In the genomic region with DNA sequence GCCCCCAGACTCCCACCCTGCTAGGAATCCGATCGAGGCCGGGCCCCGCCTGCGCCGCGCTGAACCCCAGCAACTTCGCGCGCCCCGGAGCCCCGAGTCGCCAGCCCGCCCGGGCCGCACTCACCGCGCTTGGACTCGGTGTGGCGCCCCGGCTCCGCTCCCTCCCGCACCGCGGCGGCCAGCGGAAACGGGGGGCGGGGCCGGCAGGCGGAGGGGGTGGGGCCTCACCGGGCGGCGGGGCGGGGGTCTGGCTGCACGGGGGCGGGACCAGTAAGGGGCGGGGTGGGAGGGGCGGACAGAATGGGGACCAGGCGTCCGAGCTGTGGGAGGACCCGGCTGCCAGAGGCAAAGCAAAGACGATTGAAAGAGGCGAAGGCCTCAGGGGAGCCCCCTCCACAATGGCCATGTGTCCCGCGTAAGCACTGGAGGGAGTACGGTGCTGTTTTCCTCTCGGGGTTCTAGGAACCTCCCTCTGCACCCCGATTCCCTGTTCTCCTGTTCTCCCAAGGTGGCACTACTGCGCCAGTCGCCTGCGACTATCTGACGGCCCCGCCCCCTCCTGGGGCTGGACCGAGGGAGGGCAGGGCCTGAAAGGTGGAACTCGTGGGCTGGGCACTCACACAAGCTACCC, we compare ENCODE assay signal across 8 mouse cellular contexts. TPM values are rescaled to one million over a fixed set of nuclear protein-coding genes. Genes with fewer than 3 reads are reported as not detected.
DNase-seq lines count a peak whose midpoint lies in the region; ATAC-seq lines count a peak whose summit lies in the region.

A gene (minus strand): TSS at position 205 of the 631 bp plus-strand sequence.

- peak within 1 kb of the TSS; percentile 85 for H3K9ac ChIP-seq in hindbrain, embryonic 16.5 days (ENCODE audit: low read depth, low read length)

- H3K9me3 ChIP-seq in hindbrain, embryonic 16.5 days (ENCODE audit: control insufficient read depth, low read length): no peaks in the 10 kb centered on the region
- no peaks in the 10 kb centered on the region for H3K9me3 ChIP-seq in megakaryocyte, embryonic 14.5 days

- under 1% methylated on average over 46 of the region's 56 CpGs for WGBS in hindbrain, embryonic 16.5 days

- intact Hi-C loops in left cerebral cortex, postnatal 10 days (cut with DNase I): loop anchor here (2.0 to 10.0 kb wide), 3 partner anchors 41 to 173 kb away; no protein-coding TSS in a partner anchor

- peak within 1 kb of the TSS; percentile 76 for H3K4me3 ChIP-seq in hindbrain, embryonic 16.5 days (ENCODE audit: low read length)
- peak within 1 kb of the TSS; percentile 95 for H3K4me3 ChIP-seq in megakaryocyte, embryonic 14.5 days (replicated peaks)

- peak; percentile 84 for ATAC-seq in hindbrain, embryonic 16.5 days

- peak; percentile 74 for DNase-seq in ZHBTc4 (ENCODE audit: low read depth, low spot score)
- DNase-seq in cerebellum, postnatal 10 days: peak; percentile 67 to 79
- DNase-seq in gastrocnemius, adult 8-10 months (ENCODE audit: low spot score in 2 of 2): peak; percentile 40 to 58
- DNase-seq in left cerebral cortex, postnatal 10 days (ENCODE audit: extremely low spot score in 1 of 2, low spot score in 2 of 2): peak in 1 of 2 experiments; percentile 79
- DNase-seq in right cerebral cortex, postnatal 14 days: peak; percentile 52
- peak; percentile 93 for DNase-seq in yolk sac, embryonic 10.5 days (ENCODE audit: low spot score)

- no peaks in the 10 kb centered on the region for H3K36me3 ChIP-seq in hindbrain, embryonic 16.5 days (ENCODE audit: control insufficient read depth, insufficient read depth, low read length)
- H3K36me3 ChIP-seq in megakaryocyte, embryonic 14.5 days (replicated peaks; ENCODE audit: low read length): peaks cover 27% of the 10 kb centered on the region

- H3K4me2 ChIP-seq in hindbrain, embryonic 16.5 days (ENCODE audit: low read length): peak within 1 kb of the TSS; percentile 75

- peaks cover 7% of the 10 kb centered on the region; the same call in 1 of the 2 replicates for H3K27me3 ChIP-seq in hindbrain, embryonic 16.5 days (replicated peaks; ENCODE audit: control insufficient read depth, insufficient read depth, low read length)
- peaks cover 18% of the 10 kb centered on the region for H3K27me3 ChIP-seq in megakaryocyte, embryonic 14.5 days (replicated peaks)

- peak within 1 kb of the TSS; percentile 68 for H3K27ac ChIP-seq in hindbrain, embryonic 16.5 days (ENCODE audit: low read depth, low read length)

- peaks cover 4% of the 10 kb centered on the region; the same call in 1 of the 2 replicates for H3K4me1 ChIP-seq in hindbrain, embryonic 16.5 days (ENCODE audit: control insufficient read depth, insufficient read depth, low read depth, low read length)
- H3K4me1 ChIP-seq in megakaryocyte, embryonic 14.5 days: peaks cover 62% of the 10 kb centered on the region

RNA-seq across cellular contexts. Expression of the gene that starts here (rescaled TPM):
- 10 to 100 TPM; 27.4 to 36.6 (median 31.5) TPM for total RNA-seq in gastrocnemius, adult 8-10 months (2022)
- 62.6 and 66.8 TPM in 2 replicates for polyA plus RNA-seq in hindbrain, embryonic 16.5 days (2015; fragmentation: Nextera tagmentation; extraction: Ambion mirVana)
- 10 to 100 TPM; 84.7 to 89.1 TPM for total RNA-seq in left cerebral cortex, postnatal 10 days (2021)
- polyA plus RNA-seq in megakaryocyte, embryonic 14.5 days (2012; ENCODE audit: insufficient read depth, low replicate concordance): 87.8 and 156 TPM in 2 replicates
